Comparison of ENCODE assay signal across 9 mouse cellular contexts in the genomic region with DNA sequence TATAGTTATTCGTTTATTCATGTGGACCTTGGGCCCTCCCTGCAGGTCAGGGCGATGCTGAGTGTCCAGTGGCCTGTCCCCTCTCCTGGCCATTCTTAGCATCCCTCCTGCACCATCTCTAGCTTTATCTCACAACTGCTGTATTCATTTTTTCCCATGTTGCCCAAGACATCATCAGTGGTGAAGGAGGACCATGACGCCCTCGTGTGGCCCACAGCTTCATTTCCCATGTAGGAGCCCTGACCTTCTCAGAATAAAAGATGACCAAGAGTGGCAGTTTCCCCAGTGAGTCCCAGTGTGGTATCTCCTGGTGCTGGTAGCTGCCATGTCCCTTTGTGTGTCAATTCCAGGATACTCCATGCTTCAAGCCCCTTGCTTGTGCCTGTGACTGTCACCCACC. TPM values are rescaled to one million over a fixed set of nuclear protein-coding genes. Genes with fewer than 3 reads are reported as not detected.
DNase-seq lines count a peak whose midpoint lies in the region; ATAC-seq and TF ChIP-seq lines count a peak whose summit lies in the region.
"Had no signal": no experiment of that assay in that cellular context is flagged by ENCODE, and none has a peak within 500 bp of the region (broad histone marks: within the 10 kb centered on the region; RNA-seq: fewer than 3 reads in every experiment).

No protein-coding gene starts in this region.

- no peak overlapping the region for H3K4me2 ChIP-seq in heart, postnatal 0 days (ENCODE audit: low read depth, low read length)
- H3K4me2 ChIP-seq in heart, embryonic 12.5 days: no peak overlapping the region

- ATAC-seq in heart, postnatal 0 days (ENCODE audit: insufficient read depth, low read depth): no peak
- no peak for ATAC-seq in heart, embryonic 12.5 days (ENCODE audit: insufficient number of reproducible peaks, low FRiP score)
- ATAC-seq: hindbrain, embryonic 16.5 days had no signal

- TF ChIP-seq EP300 in heart, postnatal 0 days (IDR thresholded peaks at IDR 0.05; ENCODE audit: low read depth): no peak
- no peak for TF ChIP-seq EP300 in ES-Bruce4 (IDR thresholded peaks at IDR 0.05; ENCODE audit: insufficient read depth, low read depth, low read length)

- no peak overlapping the region for H3K27ac ChIP-seq in heart, postnatal 0 days (ENCODE audit: low read depth)
- H3K27ac ChIP-seq in heart, embryonic 12.5 days (ENCODE audit: poor library complexity, severe bottlenecking): no peak overlapping the region
- H3K27ac ChIP-seq in ES-Bruce4 (ENCODE audit: insufficient read depth, low read length): no peak overlapping the region

- no peaks in the 10 kb centered on the region for H3K27me3 ChIP-seq in heart, postnatal 0 days (ENCODE audit: control insufficient read depth, insufficient read depth, low read length)
- no peaks in the 10 kb centered on the region for H3K27me3 ChIP-seq in heart, embryonic 12.5 days (replicated peaks)
- no peaks in the 10 kb centered on the region for H3K27me3 ChIP-seq in ES-Bruce4 (ENCODE audit: control insufficient read depth, insufficient read depth, low read length, poor library complexity, severe bottlenecking)

- WGBS in heart, postnatal 0 days: 81% methylated on average over 4 of the region's 4 CpGs
- 84% methylated on average over 4 of the region's 4 CpGs for WGBS in heart, embryonic 12.5 days
- WGBS in lung, adult 2 months: 85% methylated on average over 4 of the region's 4 CpGs

- H3K9me3 ChIP-seq in heart, postnatal 0 days (replicated peaks; ENCODE audit: control insufficient read depth, low read length): no peaks in the 10 kb centered on the region
- H3K9me3 ChIP-seq in heart, embryonic 12.5 days (replicated peaks): no peaks in the 10 kb centered on the region
- H3K9me3 ChIP-seq in ES-Bruce4 (replicated peaks; ENCODE audit: control insufficient read depth, insufficient read depth, low read length, poor library complexity, severe bottlenecking): no peaks in the 10 kb centered on the region

- no peak overlapping the region for H3K9ac ChIP-seq in heart, postnatal 0 days (replicated peaks; ENCODE audit: low read depth, low read length)
- no peak overlapping the region for H3K9ac ChIP-seq in heart, embryonic 12.5 days
- no peak overlapping the region for H3K9ac ChIP-seq in ES-Bruce4 (ENCODE audit: low read depth, poor library complexity, severe bottlenecking)

- H3K36me3 ChIP-seq in heart, postnatal 0 days (replicated peaks; ENCODE audit: control insufficient read depth, insufficient read depth, low read length): peaks cover 28% of the 10 kb centered on the region
- H3K36me3 ChIP-seq in heart, embryonic 12.5 days: peaks cover 58% of the 10 kb centered on the region
- peaks cover 5% of the 10 kb centered on the region for H3K36me3 ChIP-seq in ES-Bruce4 (ENCODE audit: control insufficient read depth, insufficient read depth, low read length, poor library complexity, severe bottlenecking)

- 0 out of 2 replicates have a peak, but pooled peaks cover 6% of the 10 kb centered on the region for H3K4me1 ChIP-seq in heart, postnatal 0 days (ENCODE audit: control insufficient read depth, insufficient read depth)
- peaks cover 48% of the 10 kb centered on the region for H3K4me1 ChIP-seq in heart, embryonic 12.5 days (replicated peaks)
- peaks cover 6% of the 10 kb centered on the region; the same call in 1 of the 2 replicates for H3K4me1 ChIP-seq in lung, adult 2 months (ENCODE audit: control insufficient read depth, insufficient read depth, low read length)
- no peaks in the 10 kb centered on the region for H3K4me1 ChIP-seq in ES-Bruce4 (ENCODE audit: control insufficient read depth, insufficient read depth, low read length)

- peak; percentile 36 for TF ChIP-seq CTCF in heart, postnatal 0 days (IDR thresholded peaks at IDR 0.05; ENCODE audit: low read depth)
- TF ChIP-seq CTCF in lung, adult 2 months (IDR thresholded peaks at IDR 0.05; ENCODE audit: insufficient read depth, low read length): peak; percentile 36; the same call in 1 of the 2 replicates
- TF ChIP-seq CTCF in ES-Bruce4 (IDR thresholded peaks at IDR 0.05; ENCODE audit: low read depth, low read length): peak; percentile 28
- 0 out of 2 replicates have a peak, but pooled peaks have one; percentile 15 for TF ChIP-seq CTCF in brain, embryonic 14.5 days (IDR thresholded peaks at IDR 0.05; ENCODE audit: borderline replicate concordance, extremely low read depth, insufficient read depth, insufficient read length)

- no peak overlapping the region for H3K4me3 ChIP-seq in heart, postnatal 0 days (ENCODE audit: low read depth, low read length)
- H3K4me3 ChIP-seq in heart, embryonic 12.5 days: no peak overlapping the region
- H3K4me3 ChIP-seq in lung, adult 2 months (replicated peaks; ENCODE audit: extremely low read depth, low read depth, low read length): no peak overlapping the region
- no peak overlapping the region for H3K4me3 ChIP-seq in ES-Bruce4 (ENCODE audit: low read depth, low read length)

- no peak for TF ChIP-seq POLR2A in lung, adult 2 months (IDR thresholded peaks at IDR 0.05; ENCODE audit: borderline replicate concordance, extremely low read depth, low read depth, low read length)
- TF ChIP-seq POLR2A in ES-Bruce4 (IDR thresholded peaks at IDR 0.05; ENCODE audit: insufficient read depth, low read length): no peak
- TF ChIP-seq POLR2A in brain, embryonic 14.5 days (IDR thresholded peaks at IDR 0.05; ENCODE audit: borderline replicate concordance, extremely low read depth, insufficient read depth, insufficient read length, poor library complexity, severe bottlenecking): no peak

- no peak for DNase-seq in heart, postnatal 0 days (ENCODE audit: low spot score)
- no peak for DNase-seq in lung, adult 2 months
- DNase-seq in lung, postnatal 14 days: no peak
- no peak for DNase-seq in brain, embryonic 14.5 days (ENCODE audit: low read depth)
- DNase-seq in spleen, postnatal 14 days (ENCODE audit: low spot score in 2 of 2): no peak
- DNase-seq in spleen, adult 12 weeks (ENCODE audit: low spot score): no peak

RNA-seq across cellular contexts. Expression of a gene that starts 13.5 kb away (rescaled TPM):
- 224 and 298 TPM in 2 replicates for total RNA-seq in heart, postnatal 0 days (2014; rRNA removed; ENCODE audit: low replicate concordance)
- 206 and 223 TPM in 2 replicates for polyA plus RNA-seq in heart, postnatal 0 days (2015; fragmentation: Nextera tagmentation; extraction: Ambion mirVana)
- polyA plus RNA-seq in heart, embryonic 12.5 days (2016; fragmentation: Nextera tagmentation; extraction: Ambion mirVana): 176 and 193 TPM in 2 replicates
- 194 and 219 TPM in 2 replicates for polyA plus RNA-seq in lung, adult 2 months (2012; rRNA removed)
- 100 and 118 TPM in 2 replicates for polyA plus RNA-seq in ES-Bruce4 (2011; ENCODE audit: insufficient read depth, insufficient read length, low read depth, missing spikeins)
- 79.1 and 125 TPM in 2 replicates for polyA plus RNA-seq in brain, embryonic 14.5 days (2012; rRNA removed)
